Mouse (Mus musculus): ENCODE data around the gene Setd5.

GRCm38 (mm10) chr6:113027446-113027845 is 49.7 kb upstream of the Setd5 start:
- TF ChIP-seq GATA1 (IDR thresholded peaks at IDR 0.05; ENCODE audit: borderline replicate concordance, low read length) (no peak), FLI1 (IDR thresholded peaks at IDR 0.05; ENCODE audit: low read length) (no peak)
